Mouse (Mus musculus) heart, embryonic 14.5 days (tissue): ENCODE data around the gene Mrpl50. TPM values are rescaled to one million over a fixed set of nuclear protein-coding genes. Genes with fewer than 3 reads are reported as not detected.

ENCODE experiments used
- ATAC-seq: fragments of 200-750 bp; cut with Nextera tagmentation; 2 replicates; pipeline ENCODE4 v1.8.0; 2017; ENCODE audit warnings: low read depth, moderate TSS enrichment; ENCODE audit not compliant: insufficient number of reproducible peaks, insufficient read depth, low FRiP score
- H3K27ac ChIP-seq, 2 experiments: fragments of 200-500 bp in 1 of 2; fragments of 300-500 bp in 1 of 2; sonication (generic) in 1 of 2; replicated peaks in 1 of 2; 2 replicates each; pipeline ENCODE4 v1.5.1; 2012 to 2014; ENCODE audit warnings: low read depth in 2 of 2, low read length in 2 of 2, control low read depth in 1 of 2, mild to moderate bottlenecking in 1 of 2, mixed read lengths in 1 of 2; ENCODE audit not compliant: control insufficient read depth in 1 of 2, insufficient read depth in 1 of 2
- H3K27me3 ChIP-seq: fragments of 300-500 bp; sonication (generic); 2 replicates; pipeline ENCODE4 v1.6.1; 2014; ENCODE audit warnings: mild to moderate bottlenecking, low read length, control low read depth; ENCODE audit not compliant: control insufficient read depth, insufficient read depth
- H3K36me3 ChIP-seq: fragments of 300-500 bp; sonication (generic); 2 replicates; pipeline ENCODE4 v1.6.1; 2014; ENCODE audit warnings: mild to moderate bottlenecking, control low read depth, low read length, mixed read lengths; ENCODE audit not compliant: control insufficient read depth, insufficient read depth
- H3K4me1 ChIP-seq, 2 experiments: fragments of 200-500 bp in 1 of 2; fragments of 300-500 bp in 1 of 2; sonication (generic) in 1 of 2; 2 replicates each; pipeline ENCODE4 v1.6.1; 2012 to 2014; ENCODE audit warnings: low read length in 2 of 2, control low read depth in 1 of 2, mixed read lengths in 1 of 2; ENCODE audit not compliant: control insufficient read depth in 2 of 2, insufficient read depth in 2 of 2
- H3K4me2 ChIP-seq: fragments of 300-500 bp; sonication (generic); 2 replicates; pipeline ENCODE4 v1.6.1; 2014; ENCODE audit warnings: mild to moderate bottlenecking, low read length
- H3K4me3 ChIP-seq, 2 experiments: fragments of 200-500 bp in 1 of 2; fragments of 300-500 bp in 1 of 2; sonication (generic) in 1 of 2; 2 replicates each; pipeline ENCODE4 v1.5.1; 2012 to 2014; ENCODE audit warnings: low read length in 2 of 2, mild to moderate bottlenecking in 2 of 2, control low read depth in 1 of 2, low read depth in 1 of 2, moderate library complexity in 1 of 2; ENCODE audit not compliant: control insufficient read depth in 1 of 2, insufficient read depth in 1 of 2
- H3K9ac ChIP-seq: fragments of 300-500 bp; sonication (generic); 2 replicates; pipeline ENCODE4 v1.6.1; 2014; ENCODE audit warnings: mild to moderate bottlenecking, low read length
- H3K9me3 ChIP-seq: fragments of 300-500 bp; sonication (generic); 2 replicates; pipeline ENCODE4 v1.6.1; 2016; ENCODE audit warnings: low read length, control low read depth; ENCODE audit not compliant: control insufficient read depth
- WGBS: fragments of 180-500 bp; shearing (Covaris S2); extraction: QIAGEN DNeasy Blood & Tissue Kit; methylation state at CpG from one replicate; pipeline ENCODE4 v1.1.7; 2014; 5-methylcytosine and 5-hydroxymethylcytosine counted together
- polyA plus RNA-seq: library from polyadenylated mRNA; unstranded; fragments of >200 nt; fragmentation: Nextera tagmentation; extraction: Ambion mirVana; gene quantifications from 2 replicates; pipeline ENCODE4 v1.2.1, GENCODE M21; 2014

The Mrpl50 gene
- polyA plus RNA-seq, 1 experiment from 2014 or later, result 63.6 TPM

- ATAC-seq, result 0 out of 2 replicates have a peak, but pooled peaks have one; percentile 64
- Histone ChIP-seq H3K27ac (no peak overlapping the region), H3K9me3 (no peaks in the 10 kb centered on the region), H3K4me3 (peak overlapping the region; percentile 24 to 45), H3K36me3 (no peaks in the 10 kb centered on the region), H3K4me1 (0 out of 4 replicates have a peak, but pooled peaks cover 2 to 4% of the 10 kb centered on the region in 2 experiments), H3K9ac (no peak overlapping the region), H3K4me2 (peak overlapping the region; percentile 58), H3K27me3 (no peaks in the 10 kb centered on the region)
- WGBS, result 17% methylated on average over 19 of the region's 19 CpGs
These were observed 42.6 kb downstream of the Mrpl50 start for GRCm38 (mm10) chr4:49478118-49478877.

GRCm38 (mm10) chr4:49474583-49474982 is 46.3 kb downstream of the Mrpl50 start:
- H3K9me3 ChIP-seq, result no peaks in the 10 kb centered on the region
- no peak overlapping the region for H3K27ac ChIP-seq
- ATAC-seq, result no peak

GRCm38 (mm10) chr4:49473435-49474100 is 47.3 kb downstream of the Mrpl50 start, which contains the start of gene Acnat1:
Gene Acnat1, minus strand, starts transcription at chr4:49473912.
- Histone ChIP-seq H3K4me1 (no peaks in the 10 kb centered on the region), H3K9me3 (no peaks in the 10 kb centered on the region), H3K27ac (no peak within 1 kb of the TSS), H3K4me2 (no peak within 1 kb of the TSS), H3K27me3 (no peaks in the 10 kb centered on the region), H3K4me3 (no peak within 1 kb of the TSS), H3K36me3 (no peaks in the 10 kb centered on the region), H3K9ac (no peak within 1 kb of the TSS)
- 41% methylated on average over 3 of the region's 3 CpGs for WGBS
- ATAC-seq, result no peak

More at GRCm38 (mm10) chr4:49474583-49474982, 46.3 kb downstream of the Mrpl50 start:
- Histone ChIP-seq H3K9ac (no peak overlapping the region), H3K4me3 (no peak overlapping the region), H3K4me2 (no peak overlapping the region), H3K36me3 (no peaks in the 10 kb centered on the region), H3K4me1 (no peaks in the 10 kb centered on the region), H3K27me3 (no peaks in the 10 kb centered on the region)

GRCm38 (mm10) chr4:49469435-49470151 is 51.3 kb downstream of the Mrpl50 start:
- Histone ChIP-seq H3K9ac (no peak overlapping the region), H3K4me3 (no peak overlapping the region), H3K36me3 (no peaks in the 10 kb centered on the region), H3K27me3 (no peaks in the 10 kb centered on the region), H3K4me2 (no peak overlapping the region), H3K4me1 (no peaks in the 10 kb centered on the region), H3K9me3 (no peaks in the 10 kb centered on the region), H3K27ac (no peak overlapping the region)
- 73% methylated on average over 3 of the region's 3 CpGs for WGBS
- no peak for ATAC-seq

GRCm38 (mm10) chr4:49467360-49467759 is 53.5 kb downstream of the Mrpl50 start:
- H3K4me1 ChIP-seq, result no peaks in the 10 kb centered on the region
- no peak overlapping the region for H3K27ac ChIP-seq
- H3K4me2 ChIP-seq, result no peak overlapping the region
- no peaks in the 10 kb centered on the region for H3K36me3 ChIP-seq
- H3K9me3 ChIP-seq, result no peaks in the 10 kb centered on the region
- no peak overlapping the region for H3K9ac ChIP-seq
- 83% methylated on average over 6 of the region's 6 CpGs for WGBS
- H3K4me3 ChIP-seq, result no peak overlapping the region
- H3K27me3 ChIP-seq, result no peaks in the 10 kb centered on the region
- no peak for ATAC-seq

Other genes with a start within 250 kb of the Mrpl50 start
- not detected in 2 replicates for gene Acnat2, start 112.9 kb downstream of the Mrpl50 start, polyA plus RNA-seq
- gene Acnat1, start 47.2 kb downstream of the Mrpl50 start, polyA plus RNA-seq, result not detected in 2 replicates
- 0.16 TPM in 1 of 2 replicates, not detected in the other for gene Baat, start 14.5 kb downstream of the Mrpl50 start, polyA plus RNA-seq
- gene Zfp189, start 83 bp upstream of the Mrpl50 start, polyA plus RNA-seq, result 7.2 and 8.3 TPM in 2 replicates
- 0.13 and 0.19 TPM in 2 replicates for gene Aldob, start 28.5 kb upstream of the Mrpl50 start, polyA plus RNA-seq
- 55.4 and 59.1 TPM in 2 replicates for gene Tmem246, start 76.8 kb upstream of the Mrpl50 start, polyA plus RNA-seq
- 30.9 and 33.3 TPM in 2 replicates for gene Rnf20, start 110.9 kb upstream of the Mrpl50 start, polyA plus RNA-seq
- gene Ppp3r2, start 160.9 kb upstream of the Mrpl50 start, polyA plus RNA-seq, result 0.07 TPM in 1 of 2 replicates, not detected in the other